Mouse (Mus musculus) midbrain, embryonic 11.5 days (tissue): ENCODE measurements around the gene Dnase1. TPM values are rescaled to one million over a fixed set of nuclear protein-coding genes. Genes with fewer than 3 reads are reported as not detected.

Experiments used
- ATAC-seq: fragments of 200-750 bp; cut with Nextera tagmentation; 2 replicates; pipeline ENCODE4 v1.8.0; 2017; ENCODE audit warnings: moderate TSS enrichment, moderate library complexity; ENCODE audit not compliant: low FRiP score
- DNase-seq: peaks from one replicate; pipeline ENCODE4 v3.0.0; 2015; ENCODE audit warnings: low spot score; ENCODE audit errors: missing footprints
- H3K27ac ChIP-seq: fragments of 300-500 bp; sonication (generic); 2 replicates; pipeline ENCODE4 v1.5.1; 2014; ENCODE audit warnings: low read depth, low read length
- H3K27me3 ChIP-seq: fragments of 300-500 bp; sonication (generic); 2 replicates; pipeline ENCODE4 v1.6.1; 2014; ENCODE audit warnings: mild to moderate bottlenecking, low read length, moderate library complexity, mixed read lengths; ENCODE audit not compliant: control insufficient read depth, insufficient read depth
- H3K36me3 ChIP-seq: fragments of 300-500 bp; sonication (generic); 2 replicates; pipeline ENCODE4 v1.6.1; 2014; ENCODE audit warnings: mild to moderate bottlenecking, low read length, moderate library complexity, mixed read lengths; ENCODE audit not compliant: control insufficient read depth, insufficient read depth
- H3K4me1 ChIP-seq: fragments of 300-500 bp; sonication (generic); 2 replicates; pipeline ENCODE4 v1.6.1; 2014; ENCODE audit warnings: low read length; ENCODE audit not compliant: control insufficient read depth, insufficient read depth
- H3K4me2 ChIP-seq: fragments of 300-500 bp; sonication (generic); 2 replicates; pipeline ENCODE4 v1.6.1; 2014; ENCODE audit warnings: mild to moderate bottlenecking, moderate library complexity
- H3K4me3 ChIP-seq: fragments of 300-500 bp; sonication (generic); 2 replicates; pipeline ENCODE4 v1.5.1; 2014; ENCODE audit warnings: low read depth, low read length
- H3K9ac ChIP-seq: fragments of 300-500 bp; sonication (generic); 2 replicates; pipeline ENCODE4 v1.6.1; 2014; ENCODE audit warnings: low read length
- H3K9me3 ChIP-seq: fragments of 300-500 bp; sonication (generic); 2 replicates; pipeline ENCODE4 v1.6.1; 2016; ENCODE audit warnings: low read length; ENCODE audit not compliant: control insufficient read depth
- WGBS: fragments of 180-500 bp; shearing (Covaris S2); extraction: QIAGEN DNeasy Blood & Tissue Kit; methylation state at CpG from one replicate; pipeline ENCODE4 v1.1.7; 2014; 5-methylcytosine and 5-hydroxymethylcytosine counted together
- polyA plus RNA-seq: library from polyadenylated mRNA; unstranded; fragments of >200 nt; fragmentation: Nextera tagmentation; extraction: Ambion mirVana; gene quantifications from 2 replicates; pipeline ENCODE4 v1.2.1, GENCODE M21; 2014

Dnase1 gene
- polyA plus RNA-seq, 1 experiment from 2014 or later = 4.6 TPM

DNA sequence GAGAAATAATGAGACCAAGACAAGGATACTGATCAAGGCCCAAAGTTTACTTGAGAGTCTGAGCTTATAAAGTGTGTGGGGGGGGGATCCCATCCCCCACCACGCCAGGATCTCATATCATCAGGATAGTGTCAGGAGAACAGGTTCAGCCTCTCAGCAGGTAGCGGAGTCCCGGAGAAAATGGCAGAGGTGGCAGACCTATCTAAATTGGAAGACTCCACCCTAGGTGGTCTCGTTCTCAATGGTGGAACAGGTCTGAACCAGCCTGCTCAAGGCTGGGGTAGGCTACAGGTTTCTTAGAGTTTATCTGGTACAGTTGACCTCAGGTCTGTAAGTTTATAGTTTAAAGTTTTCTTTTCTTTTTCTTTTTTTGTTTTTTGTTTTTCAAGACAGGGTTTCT lies 14.0 kb upstream of the Dnase1 start:
- WGBS = 80% methylated on average over 4 of the region's 4 CpGs
- no peak for ATAC-seq
- Histone ChIP-seq H3K9ac (no peak overlapping the region), H3K4me3 (no peak overlapping the region), H3K27ac (no peak overlapping the region), H3K4me2 (no peak overlapping the region), H3K36me3 (no peaks in the 10 kb centered on the region), H3K4me1 (no peaks in the 10 kb centered on the region), H3K27me3 (no peaks in the 10 kb centered on the region), H3K9me3 (no peaks in the 10 kb centered on the region)
- no peak for DNase-seq

DNA sequence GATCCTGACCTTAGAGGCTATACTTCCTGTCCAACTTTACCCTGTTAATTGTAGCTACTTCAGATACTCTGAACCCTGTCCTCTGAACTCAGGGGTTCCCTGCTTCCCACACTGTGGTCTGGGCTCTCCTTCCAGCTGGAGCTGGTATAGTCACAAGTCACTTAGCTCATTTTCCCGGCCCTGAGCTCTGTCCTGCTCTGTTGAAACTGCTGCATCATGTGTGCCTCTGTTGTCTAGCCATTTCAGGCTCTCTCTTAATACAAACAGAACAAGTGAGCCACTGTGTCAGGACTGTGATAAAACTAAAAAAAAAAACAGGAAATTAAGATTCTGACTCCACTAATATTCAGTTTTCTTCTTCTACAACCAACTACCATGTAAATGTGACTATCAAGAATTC lies 10.1 kb upstream of the Dnase1 start:
- H3K9me3 ChIP-seq = no peaks in the 10 kb centered on the region
- no peak for DNase-seq
- WGBS = 78% methylated on average over 1 of the region's 1 CpGs
- no peak overlapping the region for H3K4me3 ChIP-seq
- no peak overlapping the region for H3K27ac ChIP-seq
- H3K27me3 ChIP-seq = no peaks in the 10 kb centered on the region
- no peaks in the 10 kb centered on the region for H3K4me1 ChIP-seq
- no peaks in the 10 kb centered on the region for H3K36me3 ChIP-seq
- ATAC-seq = no peak
- H3K9ac ChIP-seq = no peak overlapping the region
- no peak overlapping the region for H3K4me2 ChIP-seq

DNA sequence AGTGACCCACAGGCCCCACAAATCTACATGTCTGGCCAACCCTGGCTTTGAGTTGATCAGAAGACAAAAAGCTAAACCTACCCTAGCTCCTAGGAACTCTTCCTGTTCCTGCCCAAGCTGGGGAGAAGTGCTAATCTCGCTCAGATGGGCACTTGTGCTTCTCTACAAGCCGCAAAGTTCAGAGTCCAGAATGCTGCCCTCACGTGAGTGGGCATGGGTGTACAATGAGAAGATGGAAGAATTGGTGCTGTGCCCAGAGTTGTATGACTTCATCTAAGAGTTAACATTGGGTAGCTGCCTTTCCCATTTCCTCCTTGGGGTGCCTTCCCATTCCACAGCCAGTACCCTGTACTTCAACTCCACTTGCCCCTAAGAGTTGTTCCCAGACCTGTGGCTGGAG lies 9.5 kb upstream of the Dnase1 start:
- 86% methylated on average over 3 of the region's 3 CpGs for WGBS
- DNase-seq = no peak
- H3K9me3 ChIP-seq = no peaks in the 10 kb centered on the region
- no peak overlapping the region for H3K4me2 ChIP-seq
- no peaks in the 10 kb centered on the region for H3K4me1 ChIP-seq
- H3K27ac ChIP-seq = no peak overlapping the region
- no peak for ATAC-seq
- H3K9ac ChIP-seq = no peak overlapping the region
- no peaks in the 10 kb centered on the region for H3K36me3 ChIP-seq
- H3K4me3 ChIP-seq = no peak overlapping the region
- H3K27me3 ChIP-seq = no peaks in the 10 kb centered on the region

DNA sequence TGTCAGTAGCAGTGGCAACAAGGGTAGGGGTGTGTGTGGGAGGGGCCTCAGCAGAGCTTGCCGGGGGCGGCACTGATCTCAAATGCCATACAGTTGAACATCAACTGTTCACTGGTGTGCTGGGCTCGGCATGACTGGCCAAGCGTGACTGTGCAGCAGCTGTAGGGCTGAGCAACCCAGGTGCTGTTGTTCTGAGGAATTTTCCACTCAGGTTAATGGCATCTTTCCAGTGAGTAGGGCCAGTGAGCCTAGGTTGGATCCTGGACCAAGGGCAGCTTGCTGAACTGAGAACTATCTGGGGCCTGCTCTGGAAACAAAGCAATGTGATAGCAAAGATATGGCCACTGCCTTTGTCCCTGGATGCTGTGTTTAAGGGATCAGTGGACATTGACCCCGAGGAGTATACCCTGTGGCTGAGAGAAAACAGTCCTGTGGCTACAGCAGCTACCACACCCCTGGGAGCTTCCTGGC lies 7.3 kb upstream of the Dnase1 start:
- no peak overlapping the region for H3K9ac ChIP-seq
- peaks cover 2% of the 10 kb centered on the region; the same call in 1 of the 2 replicates for H3K4me1 ChIP-seq
- H3K27ac ChIP-seq = no peak overlapping the region
- H3K27me3 ChIP-seq = no peaks in the 10 kb centered on the region
- no peaks in the 10 kb centered on the region for H3K9me3 ChIP-seq
- no peak overlapping the region for H3K4me2 ChIP-seq
- no peak overlapping the region for H3K4me3 ChIP-seq
- WGBS = 74% methylated on average over 5 of the region's 5 CpGs
- ATAC-seq (no peak), DNase-seq (no peak)
- H3K36me3 ChIP-seq = no peaks in the 10 kb centered on the region

DNA sequence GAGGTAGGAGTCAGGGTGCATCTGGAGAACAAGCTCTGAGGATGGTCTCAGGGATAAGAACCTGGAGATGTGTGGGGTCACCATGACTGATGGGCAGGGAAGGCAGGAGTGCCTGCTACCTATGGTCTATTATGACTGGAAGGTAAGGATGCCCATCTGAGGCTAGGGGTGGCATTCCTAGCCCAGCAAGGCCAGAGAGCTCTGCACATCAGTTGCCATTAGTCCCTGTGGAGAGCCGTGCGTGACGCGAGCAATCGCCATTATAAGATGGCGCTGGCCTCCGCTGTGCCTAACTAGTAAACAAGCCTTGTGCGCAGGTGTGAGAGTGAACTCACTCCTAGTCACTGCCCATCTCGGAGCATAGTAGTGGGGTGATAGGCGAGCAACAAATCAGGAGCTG lies 6.2 kb upstream of the Dnase1 start:
- DNase-seq (no peak), ATAC-seq (no peak)
- 95% methylated on average over 10 of the region's 10 CpGs for WGBS
- Histone ChIP-seq H3K4me3 (no peak overlapping the region), H3K9ac (no peak overlapping the region), H3K4me2 (no peak overlapping the region), H3K4me1 (peaks cover 2% of the 10 kb centered on the region; the same call in 1 of the 2 replicates), H3K36me3 (no peaks in the 10 kb centered on the region), H3K27me3 (no peaks in the 10 kb centered on the region), H3K27ac (no peak overlapping the region), H3K9me3 (no peaks in the 10 kb centered on the region)

DNA sequence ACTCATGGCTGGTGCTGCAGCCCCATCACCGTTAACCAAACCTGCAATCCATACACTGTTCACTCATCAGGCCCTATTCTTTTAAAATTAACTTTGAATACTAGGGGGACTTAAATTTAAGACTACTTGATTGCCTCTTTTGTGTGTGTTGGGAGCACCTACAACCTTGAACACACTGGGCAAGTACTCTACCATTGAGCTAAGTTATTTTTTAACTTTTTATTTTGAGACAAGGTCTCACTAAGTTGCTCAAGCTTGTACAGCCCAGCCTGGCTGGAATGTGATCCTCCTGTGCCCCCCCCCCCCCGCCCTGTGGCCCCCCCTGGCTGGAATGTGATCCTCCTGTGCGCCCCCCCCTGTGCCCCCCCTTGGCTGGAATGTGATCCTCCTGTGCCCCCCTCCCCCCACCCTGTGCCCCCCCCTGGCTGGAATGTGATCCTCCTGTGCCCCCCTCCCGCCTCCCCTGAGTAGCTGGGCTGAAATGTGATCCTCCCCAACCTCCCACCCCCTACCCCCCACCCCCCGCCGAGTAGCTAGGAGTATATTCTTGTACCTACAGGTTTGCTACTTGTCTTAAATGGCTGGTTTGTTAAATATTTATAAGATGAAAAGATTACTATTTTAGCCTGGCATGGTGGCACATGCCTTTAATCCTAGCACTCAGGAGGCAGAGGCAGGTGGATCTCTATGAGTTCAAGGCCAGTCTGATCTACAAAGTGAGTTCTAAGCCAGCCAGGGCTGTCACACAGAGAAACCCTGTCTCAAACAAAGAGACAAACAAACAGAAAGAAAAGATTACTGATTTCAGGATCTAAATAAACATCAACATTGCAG lies 5.1 kb upstream of the Dnase1 start:
- ATAC-seq (no peak), DNase-seq (no peak)
- no peak overlapping the region for H3K27ac ChIP-seq
- H3K4me3 ChIP-seq = no peak overlapping the region
- H3K9me3 ChIP-seq = no peaks in the 10 kb centered on the region
- no peaks in the 10 kb centered on the region for H3K36me3 ChIP-seq
- H3K9ac ChIP-seq = no peak overlapping the region
- peaks cover 2% of the 10 kb centered on the region; the same call in 1 of the 2 replicates for H3K4me1 ChIP-seq
- H3K4me2 ChIP-seq = no peak overlapping the region
- no peaks in the 10 kb centered on the region for H3K27me3 ChIP-seq
- WGBS = 74% methylated on average over 6 of the region's 6 CpGs

DNA sequence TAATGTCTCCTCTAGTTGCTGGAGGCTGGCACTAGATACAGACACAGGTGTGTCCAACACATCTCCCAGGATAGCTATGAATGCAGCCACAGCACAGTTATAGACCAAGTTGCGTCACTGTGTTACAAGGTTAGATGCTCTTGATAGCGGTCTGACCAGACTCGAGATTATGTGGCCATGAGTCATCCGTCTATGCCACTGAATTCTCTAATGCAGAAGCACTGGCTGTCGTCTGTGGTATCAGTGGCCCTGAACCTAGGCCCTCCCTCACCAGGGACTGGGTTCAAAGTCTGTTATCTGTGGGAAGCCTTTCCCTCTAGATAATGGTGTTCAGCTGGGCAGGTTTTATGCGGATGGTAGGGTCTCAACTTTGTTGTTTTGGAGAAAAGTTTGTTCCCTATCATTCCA lies 4.4 kb upstream of the Dnase1 start:
- Histone ChIP-seq H3K9ac (no peak overlapping the region), H3K4me1 (peaks cover 2% of the 10 kb centered on the region; the same call in 1 of the 2 replicates), H3K36me3 (peaks cover under 1% of the 10 kb centered on the region; the same call in 1 of the 2 replicates), H3K9me3 (no peaks in the 10 kb centered on the region), H3K27ac (no peak overlapping the region), H3K4me2 (no peak overlapping the region), H3K27me3 (no peaks in the 10 kb centered on the region), H3K4me3 (no peak overlapping the region)
- no peak for ATAC-seq
- DNase-seq = no peak
- WGBS = 89% methylated on average over 6 of the region's 6 CpGs

DNA sequence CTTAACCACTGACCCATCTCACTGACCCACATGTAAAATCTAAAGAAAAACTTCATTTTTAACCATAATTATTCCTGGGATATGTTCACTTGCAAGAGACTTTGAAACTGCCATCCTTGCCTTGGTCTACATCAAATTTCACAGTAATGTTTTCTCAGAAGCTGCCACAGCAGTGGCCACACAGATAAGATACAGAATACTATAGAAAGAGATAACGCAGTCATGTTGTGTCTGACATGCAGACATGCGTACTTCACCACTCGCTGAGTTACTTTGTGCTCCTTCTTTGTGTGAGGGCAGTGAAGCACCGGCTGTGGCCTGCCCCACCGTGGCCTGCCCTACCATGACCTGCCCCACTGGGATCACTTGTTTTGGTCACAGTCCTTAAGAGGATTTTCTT lies 2.8 kb upstream of the Dnase1 start:
- 33% methylated on average over 5 of the region's 5 CpGs for WGBS
- no peak for ATAC-seq

DNA sequence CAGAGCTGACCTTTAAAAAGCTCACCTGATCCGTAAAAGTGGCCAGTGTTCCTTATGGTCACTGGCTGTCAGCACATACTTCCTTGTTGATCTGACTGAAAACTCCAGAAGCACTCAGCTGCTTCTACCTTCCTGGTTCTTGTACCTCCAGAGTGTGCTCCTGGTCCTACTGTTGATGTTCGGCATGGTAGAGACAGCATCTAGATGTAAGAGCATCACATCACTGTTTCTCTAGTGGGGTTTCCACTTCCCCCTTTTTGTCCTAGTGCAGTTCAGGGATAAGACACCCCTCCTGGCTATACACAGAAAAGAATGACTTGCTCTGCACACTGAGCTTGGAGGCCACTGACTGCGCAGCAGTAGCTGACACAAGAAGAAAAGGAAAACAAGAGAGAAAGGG lies 2.3 kb upstream of the Dnase1 start:
- no peak overlapping the region for H3K4me3 ChIP-seq
- H3K4me2 ChIP-seq = no peak overlapping the region
- DNase-seq (no peak), ATAC-seq (no peak)
- H3K9ac ChIP-seq = no peak overlapping the region
- 75% methylated on average over 3 of the region's 3 CpGs for whole genome bisulfite sequencing
- peaks cover 2% of the 10 kb centered on the region; the same call in 1 of the 2 replicates for H3K4me1 ChIP-seq
- H3K9me3 ChIP-seq = no peaks in the 10 kb centered on the region
- no peak overlapping the region for H3K27ac ChIP-seq
- H3K27me3 ChIP-seq = no peaks in the 10 kb centered on the region
- peaks cover 10% of the 10 kb centered on the region for H3K36me3 ChIP-seq

More for the DNA sequence above, 2.8 kb upstream of the Dnase1 start:
- peaks cover 2% of the 10 kb centered on the region; the same call in 1 of the 2 replicates for H3K4me1 ChIP-seq
- H3K4me3 ChIP-seq = no peak overlapping the region
- no peak overlapping the region for H3K27ac ChIP-seq
- no peak overlapping the region for H3K9ac ChIP-seq
- no peak overlapping the region for H3K4me2 ChIP-seq
- H3K9me3 ChIP-seq = no peaks in the 10 kb centered on the region
- DNase-seq = no peak
- peaks cover 10% of the 10 kb centered on the region for H3K36me3 ChIP-seq
- no peaks in the 10 kb centered on the region for H3K27me3 ChIP-seq
